Mouse (Mus musculus) gastrocnemius, adult 18-20 months (tissue): ENCODE measurements around the gene Tlr5. TPM values are rescaled to one million over a fixed set of nuclear protein-coding genes. Genes with fewer than 3 reads are reported as not detected.
A peak's percentile ranks its signal among the peaks of the same experiment; 100 is the strongest.

Experiments used
- DNase-seq: peaks from one replicate; pipeline ENCODE4 v3.0.0; 2021; ENCODE audit warnings: low spot score
- long read RNA-seq, 2 experiments: library from polyadenylated mRNA; stranded (forward); transcript quantifications; one replicate each; pipeline ENCODE4 v2.0.0; 2021
- total RNA-seq, 2 experiments: library from RNA; stranded (reverse); gene quantifications; 2 replicates each; pipeline ENCODE4 v1.2.3; 2021

The Tlr5 gene
- 1 to 10 TPM in 1 of 2 experiments, under 1 TPM in 1; 0.78 to 1.0 TPM for total RNA-seq
- long read RNA-seq, experiment 1, result 0 reads
- long read RNA-seq, experiment 2, result 0 reads

DNA sequence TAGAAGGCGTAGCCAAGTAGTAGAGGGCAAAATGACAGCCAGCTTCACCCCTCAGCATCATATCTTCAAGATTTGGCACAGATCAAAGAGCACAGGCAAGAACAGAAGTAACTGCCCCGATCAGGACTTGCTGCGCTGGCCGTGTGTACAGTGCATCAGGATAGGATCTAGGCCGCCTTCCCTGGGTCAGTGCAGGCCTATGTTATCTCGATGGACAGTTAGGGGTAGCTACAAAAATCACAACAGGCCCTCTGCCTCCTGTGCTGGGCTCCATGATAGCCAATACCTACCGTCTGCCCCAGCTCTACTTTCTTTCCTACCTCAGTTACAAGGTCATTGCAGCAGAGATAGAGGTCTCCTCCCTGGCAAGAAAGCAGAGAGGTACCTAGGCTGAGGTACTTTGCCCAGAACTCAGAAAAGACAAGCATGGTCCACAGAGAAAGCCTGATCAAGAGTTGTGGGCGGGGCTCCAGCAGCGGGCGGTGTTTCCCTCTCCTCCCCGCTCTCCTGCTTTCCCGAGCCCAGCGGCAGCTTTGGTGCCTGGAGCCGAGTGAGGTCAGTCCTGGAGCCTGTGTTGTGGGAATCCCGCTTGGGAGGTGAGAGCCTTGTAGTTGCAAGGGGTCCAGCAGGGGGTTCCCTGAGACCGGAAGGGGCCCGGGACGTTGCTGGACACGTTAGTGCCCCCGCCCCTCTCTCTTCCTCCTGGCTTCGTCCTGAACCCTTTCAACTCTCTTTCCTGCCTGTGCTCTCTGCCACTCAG lies at the start of gene Tlr5:
Gene Tlr5, plus strand, starts transcription at position 502 of the 760 bp plus-strand sequence.
- peak; percentile 68 for DNase-seq

DNA sequence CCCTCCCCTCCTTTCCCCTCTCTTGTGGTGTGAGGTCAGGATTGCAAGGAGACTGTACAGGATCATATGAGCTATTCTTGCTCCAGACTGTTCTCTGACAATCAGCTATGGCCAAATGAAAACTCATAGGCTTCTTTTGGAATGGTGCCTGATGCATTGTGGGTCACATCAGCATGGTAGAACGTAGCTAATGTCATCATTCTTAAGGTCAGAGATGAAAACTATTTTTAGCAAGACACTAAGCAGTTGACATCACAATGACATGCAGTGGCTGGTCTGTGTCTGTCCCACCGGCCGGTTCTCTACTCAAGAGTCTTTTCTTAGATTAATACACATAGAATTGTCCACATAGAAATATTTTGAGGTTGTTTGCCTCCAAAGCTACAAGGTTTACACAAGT lies 48.9 kb upstream of the Tlr5 start:
- DNase-seq, result no peak

GRCm38 (mm10) chr1:182908050-182909036 lies 46.2 kb upstream of the Tlr5 start:
- DNase-seq, result peak; percentile 95

GRCm38 (mm10) chr1:182909066-182909465 lies 45.5 kb upstream of the Tlr5 start:
- DNase-seq, result no peak

- no peak for DNase-seq
These were observed 45.0 kb upstream of the Tlr5 start for GRCm38 (mm10) chr1:182909596-182909995.

GRCm38 (mm10) chr1:182912591-182912990 lies 42.0 kb upstream of the Tlr5 start:
- no peak for DNase-seq

DNA sequence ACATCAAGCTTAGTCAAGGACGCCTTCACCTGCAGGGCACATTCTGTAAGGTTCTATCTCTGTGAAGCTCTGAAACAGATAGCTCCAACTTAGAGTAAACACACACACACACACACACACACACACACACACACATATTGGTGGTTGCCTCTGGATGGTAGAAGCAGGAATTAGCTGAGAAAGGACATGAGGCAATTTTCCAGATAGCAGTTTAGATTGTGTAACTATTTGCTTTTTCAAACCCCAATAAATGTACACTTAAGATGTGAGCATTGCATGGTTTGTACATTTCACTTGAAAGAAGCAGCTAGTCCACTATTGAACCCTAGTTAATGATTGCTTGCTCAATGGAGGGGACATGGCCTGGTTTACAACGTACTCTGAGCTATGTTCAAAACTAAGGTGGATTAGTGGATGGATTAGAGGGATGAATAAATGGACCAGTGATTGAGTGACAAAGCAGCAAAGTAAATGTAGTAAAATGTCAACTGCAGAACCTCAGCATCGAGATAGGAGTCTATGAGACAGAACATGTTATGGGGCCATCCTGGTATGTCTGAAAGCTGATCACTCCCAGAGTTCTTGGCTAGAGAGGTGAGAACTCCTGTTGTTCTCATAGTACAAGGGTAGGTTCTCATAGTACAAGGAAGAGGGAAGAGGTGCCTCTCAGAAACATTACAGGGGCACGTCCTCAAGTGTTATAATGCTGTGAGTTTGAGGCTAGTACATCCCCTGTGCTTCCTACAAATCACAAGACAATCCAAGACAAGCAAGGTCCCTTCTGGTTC lies 40.3 kb upstream of the Tlr5 start:
- no peak for DNase-seq

DNA sequence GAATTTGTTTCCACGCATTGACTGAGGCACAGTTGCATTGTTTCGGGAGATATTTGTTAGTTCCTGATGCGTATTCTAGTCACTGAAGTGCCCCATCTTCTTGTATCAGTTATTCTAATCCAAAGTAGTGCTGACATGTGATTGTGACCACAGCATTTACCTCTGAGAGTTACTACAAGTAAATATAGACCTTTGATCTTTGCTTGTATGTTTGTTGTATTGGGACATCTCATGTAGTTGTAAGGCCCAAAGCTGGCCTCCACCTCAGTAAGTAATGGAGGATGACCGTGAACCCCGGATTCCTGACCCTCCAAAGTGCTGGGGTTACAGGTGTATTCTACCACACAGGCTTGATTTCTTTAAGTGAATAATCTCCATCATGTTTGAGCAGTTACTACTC lies 38.4 kb upstream of the Tlr5 start:
- DNase-seq, result no peak

- DNase-seq, result no peak
These were observed 35.8 kb upstream of the Tlr5 start for GRCm38 (mm10) chr1:182918718-182919346.

DNA sequence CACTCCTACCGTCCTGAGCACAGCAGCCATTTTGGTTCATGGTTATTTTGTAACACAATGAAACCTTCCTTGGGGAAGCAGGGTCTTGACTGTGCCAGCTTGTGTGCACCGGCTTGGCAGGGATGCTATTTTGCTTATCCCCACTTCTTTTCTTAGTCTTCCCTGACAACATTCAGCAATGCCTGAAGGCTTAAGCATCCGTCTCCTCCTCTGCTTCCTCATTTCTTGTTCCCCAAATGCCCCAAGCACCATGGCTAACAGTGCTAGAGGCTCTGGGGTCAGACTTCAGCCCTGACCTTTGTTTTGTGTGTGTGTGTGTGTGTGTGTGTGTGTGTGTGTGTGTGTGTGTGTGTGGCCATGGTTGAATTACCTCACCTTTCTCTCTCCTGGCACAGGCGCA lies 31.8 kb upstream of the Tlr5 start:
- DNase-seq, result no peak

DNA sequence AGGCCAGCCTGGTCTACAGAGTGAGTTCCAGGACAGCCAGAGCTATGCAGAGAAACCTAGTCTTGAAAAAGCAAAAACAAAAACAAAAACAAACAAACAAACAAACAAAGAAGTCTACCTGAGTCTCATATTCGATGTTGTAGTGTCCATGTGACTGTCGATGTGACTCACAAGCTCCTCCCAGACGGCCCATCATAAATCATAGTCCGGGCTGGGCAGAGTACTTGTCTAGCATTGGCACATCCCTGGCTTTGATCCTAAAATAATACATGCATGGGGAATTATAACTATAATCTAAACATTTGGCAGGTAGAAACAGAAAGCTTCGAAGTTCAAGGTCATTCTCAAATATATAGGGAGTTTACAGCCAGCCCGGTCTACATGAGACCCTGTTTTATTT lies 28.1 kb upstream of the Tlr5 start:
- no peak for DNase-seq

DNA sequence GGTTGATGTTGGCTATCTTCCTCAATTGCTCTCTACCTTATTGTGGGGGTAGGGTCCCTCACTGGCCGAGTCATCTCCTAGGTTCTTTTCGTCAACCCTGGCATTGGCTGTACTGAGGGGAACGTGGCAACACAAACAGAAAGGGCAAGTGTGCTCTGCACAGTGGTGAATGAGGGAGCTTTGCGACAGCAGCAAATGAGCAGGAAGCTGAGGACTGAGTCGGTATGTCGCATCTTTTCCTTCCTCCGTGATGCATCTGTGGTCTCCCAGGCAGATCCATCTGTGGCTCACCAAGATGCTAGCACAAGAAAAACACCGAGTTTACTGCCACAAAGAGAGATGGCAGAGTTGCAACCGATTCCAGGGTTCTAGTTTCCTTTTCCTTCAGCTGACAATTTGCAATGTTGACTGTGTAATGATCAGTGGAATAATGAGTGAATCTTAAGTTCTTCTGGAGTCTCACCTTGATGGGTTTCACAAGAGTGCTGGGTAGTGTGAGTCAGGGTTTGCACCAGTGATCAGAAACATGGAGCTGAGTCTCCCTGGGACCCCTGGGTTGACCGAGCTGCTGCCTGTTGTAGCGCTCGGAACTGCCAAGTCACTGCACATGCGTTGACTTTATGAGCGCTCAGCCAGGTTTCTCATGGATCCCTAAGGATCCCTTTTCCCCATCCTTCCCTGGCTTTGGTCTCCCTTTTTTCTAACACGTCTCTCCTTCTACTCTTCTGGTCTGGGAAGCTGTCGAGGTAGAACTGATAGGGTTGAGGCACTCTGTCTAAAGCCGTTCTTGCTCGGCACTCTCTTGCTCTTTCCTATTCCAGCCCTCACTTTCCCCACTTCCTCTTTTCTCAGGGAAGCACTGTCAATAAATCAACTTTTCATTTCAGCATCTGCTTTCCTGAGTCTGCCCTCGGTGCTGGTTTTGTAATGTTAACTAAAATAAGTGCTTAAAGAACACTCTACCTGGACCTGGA lies 26.4 kb upstream of the Tlr5 start:
- no peak for DNase-seq

DNA sequence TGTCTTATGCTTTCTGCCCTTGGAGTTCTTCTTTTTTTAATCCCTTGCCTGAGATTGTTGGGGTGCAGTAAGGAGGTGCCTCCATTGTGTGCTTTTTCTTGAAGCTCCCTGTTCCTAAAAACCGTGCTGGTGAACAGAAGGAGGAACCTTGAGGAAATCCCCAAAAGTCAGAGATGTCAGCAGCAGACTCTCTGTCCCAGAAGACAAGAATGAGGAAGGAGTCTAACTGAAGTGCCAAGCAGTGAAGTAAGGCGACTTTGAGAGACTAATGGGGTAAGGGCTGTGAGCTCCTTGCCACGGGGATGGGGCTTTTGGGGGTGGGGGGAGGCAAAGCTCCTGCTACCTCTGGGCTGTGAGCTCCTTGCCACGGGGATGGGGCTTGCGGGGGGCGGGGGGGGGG lies 19.1 kb upstream of the Tlr5 start:
- no peak for DNase-seq

- no peak for DNase-seq
These were observed 17.0 kb upstream of the Tlr5 start for GRCm38 (mm10) chr1:182937486-182938120.

- no peak for DNase-seq
These were observed 12.7 kb upstream of the Tlr5 start for GRCm38 (mm10) chr1:182941921-182942320.

DNA sequence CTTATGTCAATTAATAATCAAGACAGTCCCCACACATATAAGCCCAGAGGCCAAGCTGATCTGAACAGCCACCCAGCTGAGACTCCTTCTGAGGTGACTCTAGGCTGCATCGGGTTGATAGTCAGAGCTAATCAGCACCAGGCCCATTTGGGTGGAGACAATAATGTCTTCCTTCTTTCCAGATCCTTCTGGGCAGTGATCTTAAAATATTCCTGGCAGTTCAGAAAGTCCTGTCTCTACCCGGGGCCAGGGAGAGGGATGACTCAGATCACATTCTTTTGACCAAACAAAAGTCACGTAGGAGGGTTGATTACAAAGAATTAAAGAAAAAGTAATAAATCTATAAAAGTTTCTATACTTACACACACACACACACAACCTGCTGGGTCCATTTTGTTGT lies 10.7 kb upstream of the Tlr5 start:
- no peak for DNase-seq

DNA sequence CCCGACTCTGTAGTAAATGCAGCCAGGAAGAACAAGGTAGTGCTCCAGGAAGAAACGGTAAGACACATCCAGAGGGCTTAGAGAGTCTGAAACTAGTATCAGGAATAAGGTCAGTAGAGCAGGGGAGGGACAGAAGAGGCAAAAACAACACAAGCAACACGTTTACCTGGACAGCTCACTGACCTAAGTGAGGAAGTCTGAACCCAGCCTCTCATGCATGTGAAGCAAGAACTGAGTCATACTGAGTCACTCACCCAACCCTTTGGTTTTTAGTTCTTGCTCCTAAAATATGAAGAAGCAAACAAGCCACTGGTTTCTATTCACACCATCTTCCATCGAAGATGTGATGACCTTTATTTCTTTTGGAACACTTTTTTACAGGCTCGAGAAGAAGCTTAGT lies 9.9 kb upstream of the Tlr5 start:
- no peak for DNase-seq

DNA sequence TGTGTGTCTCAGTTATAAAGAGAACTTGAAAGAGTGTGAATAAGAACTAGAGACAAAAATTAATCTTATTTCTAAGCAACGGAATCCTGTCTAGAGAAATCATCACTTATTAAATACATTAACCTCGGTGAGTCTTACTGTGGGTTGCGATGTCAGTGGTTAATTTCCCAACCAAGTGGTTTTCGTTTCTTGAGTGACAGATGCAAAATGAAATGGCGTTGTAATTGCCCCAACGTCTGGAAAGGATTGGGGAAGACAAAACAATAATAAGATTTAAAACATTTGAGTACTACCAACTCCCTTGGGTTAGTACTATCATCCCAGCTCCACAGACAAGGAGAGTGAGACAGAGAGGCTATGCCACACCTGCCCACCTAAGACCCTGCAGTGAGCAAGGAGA lies 9.0 kb upstream of the Tlr5 start:
- no peak for DNase-seq

DNA sequence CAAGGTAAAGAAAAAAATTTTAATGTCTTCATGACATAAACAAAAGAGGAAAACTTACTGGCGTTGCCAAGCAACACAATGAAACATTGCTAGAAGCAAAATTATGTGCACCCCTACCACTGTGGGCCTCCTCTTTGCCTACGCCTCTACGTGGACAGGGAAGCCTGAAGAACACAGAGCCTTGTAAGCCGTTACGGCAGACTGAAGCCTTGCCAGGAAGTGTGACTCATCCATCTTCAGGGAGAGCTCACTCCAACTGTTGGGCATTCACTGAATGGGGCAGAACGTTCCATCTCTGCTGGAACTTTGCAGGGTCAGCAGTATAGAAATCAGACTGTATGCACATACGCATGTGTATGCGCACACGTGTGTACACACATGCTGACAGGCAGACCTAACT lies 3.3 kb upstream of the Tlr5 start:
- DNase-seq, result peak; percentile 72
